Mouse (Mus musculus) T-cell, adult 2 months (primary cell): ENCODE results near the gene Ptafr.
"Not testable (repeated sequence)": the region's sequence is repeated elsewhere in the genome, so short reads cannot be mapped to it uniquely, and the experiment has no call there.

Experiments
- DNase-seq: peaks from one replicate; pipeline ENCODE4 v3.0.0; 2022; ENCODE audit warnings: low spot score

The Ptafr gene

DNA sequence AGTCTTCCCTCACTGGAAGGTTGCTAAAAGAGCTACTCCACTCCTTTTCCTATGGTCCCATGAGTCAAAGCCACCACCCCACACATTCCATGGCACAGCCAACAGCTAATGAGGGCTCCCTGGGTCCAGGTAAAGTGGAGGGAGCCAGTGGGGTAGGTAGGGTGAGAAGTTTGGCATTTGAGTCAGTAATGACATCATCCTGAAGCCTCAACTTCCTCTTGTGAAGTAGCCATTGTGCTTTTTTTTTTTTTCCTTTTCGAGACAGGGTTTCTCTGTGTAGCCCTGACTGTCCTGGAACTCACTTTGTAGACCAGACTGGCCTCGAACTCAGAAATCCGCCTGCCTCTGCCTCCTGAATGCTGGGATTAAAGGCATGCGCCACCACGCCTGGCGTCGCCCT is 8.3 kb upstream of the Ptafr start:
- DNase-seq: not testable (repeated sequence)

DNA sequence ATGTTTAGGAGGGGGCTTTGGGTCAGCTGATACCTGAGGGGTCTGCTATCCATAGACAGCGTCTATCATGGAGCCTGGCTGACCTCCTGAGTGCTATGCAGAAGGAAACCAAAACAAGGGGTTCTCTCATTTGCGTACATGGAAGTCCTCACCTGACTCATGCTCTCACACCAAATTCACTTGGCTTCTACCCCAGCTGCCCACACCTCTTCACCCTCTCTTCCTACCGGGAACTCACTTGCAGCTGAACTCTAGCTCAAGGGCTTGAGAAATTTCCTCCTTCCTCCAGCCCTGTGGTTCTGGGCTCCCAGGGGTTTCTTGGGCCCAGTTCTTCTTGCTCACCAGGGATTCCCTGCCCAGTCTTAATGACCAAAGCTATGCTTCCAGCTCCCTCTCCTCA is 606 bp upstream of the Ptafr start:
- DNase-seq: no peak

DNA sequence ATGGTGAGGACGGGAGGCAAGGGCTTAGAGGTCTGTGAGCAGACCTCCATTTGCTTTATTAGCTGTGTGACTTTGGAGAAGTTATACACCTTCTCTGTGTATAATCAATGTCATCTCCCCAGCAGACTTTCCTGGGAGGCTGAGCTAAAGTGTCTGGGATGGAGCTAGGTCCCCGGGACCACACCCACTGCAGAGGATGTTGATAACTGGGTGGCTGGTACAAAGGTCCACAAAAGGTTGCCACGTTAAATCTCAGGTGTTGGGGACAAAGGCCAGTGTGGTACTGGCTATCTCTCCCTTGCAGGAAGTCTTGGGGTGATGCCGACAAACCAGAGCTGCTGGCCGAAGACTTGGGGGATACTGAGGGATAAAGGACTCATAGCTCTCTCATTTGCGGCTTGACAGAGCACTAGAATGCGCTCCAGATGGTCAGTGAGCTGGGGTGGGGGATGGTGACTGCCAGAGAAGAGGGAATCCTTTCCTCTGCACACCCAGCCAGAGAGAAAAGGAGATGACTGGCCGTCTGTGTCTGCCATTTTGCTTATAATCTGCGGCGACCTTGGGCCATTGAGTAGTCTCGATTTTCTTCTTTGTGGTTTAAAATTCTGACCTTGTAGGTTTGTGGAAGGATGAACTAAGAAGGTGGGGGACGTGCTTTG is 1.4 kb downstream of the Ptafr start:
- no peak for DNase-seq

DNA sequence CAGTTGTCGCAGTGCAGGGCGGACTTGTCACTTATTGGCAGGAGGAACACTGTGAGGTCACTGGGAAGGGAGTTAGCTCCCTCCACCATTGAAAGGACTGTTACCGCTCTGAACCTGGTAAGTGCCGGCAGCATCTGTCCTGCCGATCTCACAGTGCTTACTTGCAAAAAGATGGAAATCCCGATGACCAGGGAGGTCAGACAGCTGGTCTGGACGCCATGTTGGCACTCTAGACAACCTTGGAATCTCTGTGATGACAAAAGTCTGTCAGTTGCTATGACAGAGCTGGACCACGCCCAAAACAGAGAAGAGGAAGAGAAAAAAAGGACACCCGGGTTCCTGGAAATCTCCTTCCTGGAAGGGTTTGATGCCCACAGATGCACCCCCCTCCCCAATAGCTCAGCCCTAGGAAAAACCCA is 3.5 kb downstream of the Ptafr start:
- DNase-seq: no peak

DNA sequence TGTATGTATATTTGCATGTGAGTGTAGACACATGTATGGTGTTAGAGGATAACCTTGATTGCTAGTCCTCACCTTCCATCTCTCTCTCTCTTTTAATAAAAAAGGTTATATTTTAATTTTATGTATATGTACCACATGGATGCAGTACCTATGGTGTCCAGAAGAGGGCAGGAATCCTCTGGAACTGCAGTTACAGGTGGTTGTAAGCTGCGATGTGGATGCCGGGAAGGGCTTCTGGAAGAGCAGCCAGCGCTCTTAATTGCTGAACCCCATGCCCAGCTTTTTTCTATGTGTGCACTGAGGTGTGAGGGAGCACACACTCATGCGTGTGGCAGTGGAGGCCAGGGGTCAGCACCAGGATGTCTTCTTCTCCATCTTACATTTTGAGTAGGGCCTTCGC is 5.2 kb downstream of the Ptafr start:
- DNase-seq: no peak

DNA sequence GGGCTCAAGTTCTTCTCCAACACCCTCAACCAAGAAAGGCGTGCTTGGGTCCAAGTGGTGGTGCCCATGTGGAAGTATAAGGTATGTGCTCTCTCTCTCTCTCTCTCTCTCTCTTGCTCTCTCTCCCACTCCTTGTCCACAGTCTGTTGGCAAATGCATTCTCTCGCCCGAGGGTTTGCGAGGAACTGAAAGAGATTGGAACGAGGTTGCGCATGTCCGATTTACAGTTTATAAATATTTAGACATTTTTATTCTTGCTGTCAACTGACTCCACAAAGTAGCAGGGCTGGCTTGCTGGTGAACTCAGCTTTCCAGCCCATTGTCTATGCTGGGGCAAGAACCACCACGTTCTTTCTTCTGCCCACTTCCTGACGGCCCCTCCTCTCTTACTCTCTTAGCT is 7.3 kb downstream of the Ptafr start:
- DNase-seq: no peak

DNA sequence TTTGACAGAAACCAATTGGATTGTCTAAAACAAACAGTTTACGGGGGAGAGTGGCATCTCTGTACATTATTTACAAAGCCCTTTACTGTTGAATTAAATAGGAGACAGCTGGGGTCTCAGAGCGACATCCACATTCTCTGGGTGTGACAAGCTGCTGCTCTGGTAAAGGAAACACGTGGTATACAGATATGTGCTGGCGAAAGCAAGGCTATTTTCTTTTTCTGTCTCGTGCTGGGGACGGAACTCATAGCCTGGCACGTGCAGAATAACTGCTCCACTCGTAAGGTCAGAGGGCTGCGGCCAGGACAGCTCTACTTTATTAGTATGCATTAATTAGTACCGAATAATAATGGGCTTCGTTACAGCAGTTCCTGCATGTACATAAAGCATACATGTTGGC is 9.5 kb downstream of the Ptafr start:
- DNase-seq: no peak

DNA sequence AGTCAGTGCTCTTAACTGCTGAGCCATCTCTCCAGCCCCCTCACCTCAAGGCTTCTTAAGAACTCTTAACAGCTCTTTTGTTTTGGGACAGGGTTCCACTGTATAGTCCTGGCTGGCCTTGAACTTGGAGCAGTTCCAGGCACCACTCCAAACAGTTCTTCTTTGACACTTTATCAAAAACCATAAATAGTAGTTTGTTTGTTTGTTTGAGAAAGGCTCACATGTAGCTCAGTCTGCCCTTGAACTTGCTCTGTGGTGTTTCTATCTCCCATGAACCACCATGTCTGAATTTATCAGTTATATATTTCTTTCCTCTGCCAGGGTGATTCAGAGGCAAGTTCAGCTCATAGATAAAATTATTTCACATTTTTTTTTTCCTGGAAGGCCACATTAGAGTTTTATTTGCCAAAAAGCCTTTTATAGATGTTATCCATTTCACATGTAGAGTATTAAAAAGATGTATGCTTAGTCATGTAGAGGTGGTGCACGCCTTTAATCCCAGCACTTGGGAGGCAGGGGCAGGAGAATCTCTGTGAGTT is 11.0 kb downstream of the Ptafr start:
- DNase-seq: no peak

DNA sequence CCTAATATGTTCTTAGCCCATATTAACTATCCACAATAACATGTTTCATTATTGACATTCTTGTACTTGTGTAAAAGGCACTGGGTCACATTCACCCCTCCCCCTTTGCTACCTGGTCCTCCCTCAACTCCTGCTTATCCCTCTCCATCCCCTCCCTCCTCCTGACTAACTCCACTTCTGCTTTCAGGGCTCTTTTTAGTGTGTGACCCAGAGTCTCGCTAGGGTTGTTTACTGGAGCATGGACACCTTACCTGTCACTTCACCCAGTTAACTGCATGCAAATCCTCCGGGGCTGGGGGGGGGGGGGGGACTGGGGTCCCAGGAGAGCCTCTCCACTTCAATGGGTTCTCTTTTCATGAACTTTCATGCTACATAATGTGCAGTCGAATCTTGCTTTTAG is 19.9 kb downstream of the Ptafr start:
- DNase-seq: no peak

DNA sequence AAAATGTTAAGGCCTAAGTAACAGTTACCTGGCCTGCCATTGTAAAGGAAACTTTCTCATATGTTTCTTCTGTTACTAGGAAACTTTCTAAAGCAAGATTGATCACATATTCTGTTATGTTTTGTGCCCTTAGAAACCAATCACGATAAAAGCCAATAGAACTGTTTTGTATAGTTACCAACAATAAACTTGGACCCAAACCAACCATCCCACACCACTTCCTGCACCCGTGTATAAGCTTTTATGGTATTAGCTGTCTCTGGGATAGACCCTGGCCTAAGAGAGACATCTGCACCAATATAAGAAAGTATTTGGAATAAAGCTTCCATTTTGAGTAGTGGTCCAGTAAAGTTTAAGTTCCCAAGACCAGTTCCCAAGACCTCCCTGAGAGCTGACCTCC is 21.1 kb downstream of the Ptafr start:
- DNase-seq: no peak

DNA sequence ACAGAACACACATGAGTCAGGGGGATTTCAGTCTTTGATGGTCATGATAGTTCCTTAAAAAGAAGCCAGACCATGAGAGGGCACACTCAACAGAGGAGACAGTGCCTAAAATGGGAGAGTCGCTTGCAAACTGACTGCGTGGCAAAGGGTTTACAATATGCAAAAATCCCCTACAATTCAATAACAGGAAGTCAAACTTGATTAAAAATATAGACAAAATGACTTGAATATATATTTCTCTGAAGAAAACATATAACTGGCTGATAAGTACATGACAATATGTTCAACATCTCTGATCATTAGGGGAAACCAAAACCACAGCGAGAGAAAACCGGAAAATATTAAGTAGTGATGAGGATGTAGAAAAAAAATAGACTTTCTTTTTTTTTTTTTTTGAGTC is 22.4 kb downstream of the Ptafr start:
- DNase-seq: no peak

DNA sequence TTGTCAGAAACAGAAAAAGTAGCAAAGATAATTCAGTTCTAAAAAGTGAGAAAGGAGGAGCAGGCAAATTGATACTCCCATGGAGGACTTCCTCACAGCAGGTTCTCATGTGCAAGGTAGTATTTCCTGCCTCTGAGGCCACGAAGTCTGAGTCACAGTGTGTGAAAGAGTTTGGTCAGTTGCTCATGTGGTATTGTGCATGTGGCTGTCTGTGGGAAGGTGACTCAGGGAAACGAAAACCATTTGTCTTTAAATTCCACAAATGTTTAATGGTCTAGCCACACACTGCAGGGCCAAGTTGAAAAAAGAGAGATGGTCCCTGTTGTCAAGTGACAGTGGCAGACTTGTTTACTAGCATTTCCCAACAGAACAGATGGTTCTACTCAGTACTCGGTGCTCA is 24.6 kb downstream of the Ptafr start:
- no peak for DNase-seq

DNA sequence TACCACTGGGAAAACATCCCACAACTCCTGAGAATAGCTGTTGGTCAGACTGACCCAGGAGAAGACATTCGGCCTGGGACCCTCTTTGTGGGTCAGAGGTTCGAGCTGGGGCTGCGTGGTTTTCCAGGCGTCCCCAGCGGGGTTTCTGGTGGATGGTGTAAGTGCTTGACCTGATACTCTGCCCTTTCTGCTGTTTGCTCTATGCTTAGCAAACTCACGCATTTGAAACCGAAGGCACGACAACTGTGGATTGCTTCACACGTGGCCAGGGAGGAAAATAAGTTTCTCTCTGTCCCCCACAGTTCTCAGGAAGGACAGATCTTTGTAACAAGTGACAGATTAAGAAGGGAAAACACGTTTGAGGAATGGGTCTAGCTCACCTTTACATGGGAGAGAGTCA is 26.8 kb downstream of the Ptafr start:
- DNase-seq: no peak

DNA sequence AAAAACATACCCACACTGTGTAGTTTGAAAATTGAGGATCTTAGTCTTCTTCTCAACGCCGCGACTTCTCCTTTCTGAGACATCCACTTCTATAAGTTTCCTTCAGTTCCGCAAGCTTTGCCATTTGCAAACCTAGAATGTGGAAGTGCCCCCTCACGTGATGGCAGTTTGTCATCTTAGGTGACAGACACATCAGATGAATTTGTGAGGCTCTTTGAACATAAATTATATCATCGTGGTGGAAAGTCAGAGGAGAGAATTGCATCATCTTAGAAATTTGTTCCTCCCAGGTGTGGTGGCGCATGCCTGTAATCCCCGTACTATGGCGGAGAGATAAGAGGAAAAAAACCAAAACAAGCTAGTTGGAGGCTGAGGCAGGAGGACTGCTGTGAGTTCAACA is 29.1 kb downstream of the Ptafr start:
- peak; percentile 4 for DNase-seq

DNA sequence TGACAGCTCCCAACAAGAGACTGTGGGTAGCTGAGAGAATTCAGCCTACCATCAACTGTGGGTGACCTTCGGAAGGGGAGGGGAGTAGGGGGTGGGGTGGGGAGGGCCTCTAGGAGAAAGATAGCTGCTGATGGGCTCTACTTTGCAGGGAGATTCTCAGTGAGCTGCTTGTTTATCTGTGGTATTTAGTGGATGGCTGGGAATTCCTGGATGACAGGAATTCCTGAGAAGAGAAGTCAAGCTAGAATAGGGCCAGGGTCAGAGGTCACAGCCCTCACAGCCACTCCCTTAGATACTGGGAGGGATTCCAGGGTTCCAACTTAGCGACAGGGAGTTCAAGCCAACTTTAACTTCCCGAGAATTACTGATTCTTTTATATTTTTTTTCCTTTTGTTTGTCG is 30.3 kb downstream of the Ptafr start:
- DNase-seq: no peak

DNA sequence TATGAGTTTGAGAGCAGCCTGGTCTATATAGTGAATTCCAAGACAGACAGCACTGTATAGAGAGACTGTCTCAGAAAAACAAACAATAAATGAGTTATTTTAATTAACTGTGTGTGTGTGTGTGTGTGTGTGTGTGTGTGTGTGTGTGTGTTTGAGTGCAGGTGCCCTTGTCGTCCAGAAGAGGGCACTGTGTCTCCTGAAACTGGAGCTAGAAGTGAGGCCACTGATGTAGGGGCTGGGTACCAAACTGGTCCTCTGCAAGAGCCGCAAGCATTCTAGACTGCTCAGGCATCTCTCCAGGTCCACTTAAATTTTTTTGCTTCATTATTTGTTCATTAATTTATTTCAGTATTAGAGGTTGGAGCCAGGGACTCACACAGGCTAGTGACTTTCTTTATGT is 35.0 kb downstream of the Ptafr start:
- DNase-seq: no peak

DNA sequence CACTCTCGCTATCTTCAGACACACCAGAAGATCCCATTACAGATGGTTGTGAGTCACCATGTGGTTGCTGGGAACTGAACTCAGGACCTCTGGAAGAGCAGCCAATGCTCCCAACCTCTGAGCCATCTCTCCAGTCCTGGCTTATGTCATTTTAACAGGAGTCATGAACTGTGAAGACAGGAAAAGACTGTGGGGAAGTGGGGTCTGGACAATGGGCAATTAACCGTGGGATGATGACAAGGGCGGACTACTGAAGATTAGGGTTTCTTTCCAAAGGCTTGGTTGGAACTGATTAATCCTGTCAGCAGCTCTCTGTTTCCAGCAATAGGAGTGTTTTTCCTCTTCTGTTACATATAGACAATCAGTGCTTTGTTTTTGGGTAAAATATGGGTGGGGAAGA is 35.9 kb downstream of the Ptafr start:
- no peak for DNase-seq

DNA sequence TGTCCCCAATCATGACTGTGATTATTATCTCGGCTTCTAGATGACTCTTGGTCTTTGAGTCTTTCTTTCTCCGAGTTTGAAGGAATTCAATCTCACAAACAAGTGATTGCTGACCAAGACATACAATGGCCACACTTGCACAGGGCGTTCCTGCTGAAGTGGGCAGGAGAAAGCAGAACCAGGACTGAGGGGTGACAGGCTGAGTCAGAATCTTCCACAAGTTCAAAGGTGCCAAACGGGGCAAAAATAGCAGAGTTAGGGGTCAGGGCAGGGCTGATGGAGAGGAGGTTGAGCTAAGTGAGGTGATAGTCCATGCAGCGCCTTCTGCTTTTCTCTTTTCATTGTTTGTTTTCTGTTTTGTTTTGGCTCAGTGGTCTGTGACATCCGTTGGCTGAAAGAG is 36.6 kb downstream of the Ptafr start:
- no peak for DNase-seq

DNA sequence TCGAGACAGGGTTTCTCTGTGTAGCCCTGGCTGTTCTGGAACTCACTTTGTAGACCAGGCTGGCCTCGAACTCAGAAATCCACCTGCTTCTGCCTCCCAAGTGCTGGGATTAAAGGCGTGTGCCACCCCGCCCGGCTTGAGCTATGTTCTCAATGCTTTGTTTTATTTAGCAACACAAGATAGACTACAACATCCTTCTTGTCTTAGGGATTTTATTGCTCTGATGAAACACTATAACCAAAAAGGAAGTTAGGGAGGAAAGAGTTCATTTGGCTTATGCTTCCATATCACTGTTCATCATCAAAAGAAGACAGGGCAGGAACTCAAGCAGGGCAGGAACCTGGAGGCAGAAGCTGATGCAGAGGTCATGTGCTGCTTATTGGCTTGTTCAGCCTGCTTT is 37.4 kb downstream of the Ptafr start:
- DNase-seq: not testable (repeated sequence)

DNA sequence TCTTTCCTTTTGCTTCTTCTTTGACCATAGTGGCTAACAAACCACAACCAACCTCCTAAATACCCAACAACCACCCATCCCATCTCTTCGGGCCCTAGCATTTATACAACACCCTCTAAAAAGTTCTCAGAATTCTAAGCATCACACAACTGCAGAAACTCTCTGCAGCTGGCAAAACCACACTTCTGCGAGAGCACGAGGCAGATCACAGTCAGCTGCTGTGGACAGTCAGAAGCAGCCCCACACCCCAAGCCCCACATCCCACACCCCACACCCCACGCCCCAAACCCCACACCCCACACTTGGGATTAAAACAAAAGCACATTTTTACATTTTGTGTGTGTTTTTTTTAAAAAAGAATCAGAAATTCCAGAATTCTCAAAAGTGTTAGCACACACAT is 39.6 kb downstream of the Ptafr start:
- DNase-seq: no peak

DNA sequence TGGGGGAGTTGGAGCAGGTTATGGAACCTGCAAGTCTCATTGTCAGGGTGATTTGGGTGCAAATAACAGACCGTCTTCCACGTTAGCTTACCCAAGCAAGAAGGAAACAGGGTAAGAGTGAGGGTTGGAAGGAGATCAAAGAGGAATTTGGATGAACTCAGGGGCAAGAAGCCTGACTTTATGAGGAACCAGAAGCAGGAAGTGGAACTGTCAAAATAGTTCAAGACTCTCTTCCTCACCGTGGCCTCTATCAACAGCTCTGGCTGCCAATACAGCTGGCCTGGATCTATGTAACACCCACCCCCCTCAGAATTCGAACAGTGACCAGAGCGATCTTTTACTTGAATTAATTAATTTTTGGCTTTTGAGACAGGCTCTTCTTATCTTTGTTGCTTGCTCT is 41.9 kb downstream of the Ptafr start:
- no peak for DNase-seq

DNA sequence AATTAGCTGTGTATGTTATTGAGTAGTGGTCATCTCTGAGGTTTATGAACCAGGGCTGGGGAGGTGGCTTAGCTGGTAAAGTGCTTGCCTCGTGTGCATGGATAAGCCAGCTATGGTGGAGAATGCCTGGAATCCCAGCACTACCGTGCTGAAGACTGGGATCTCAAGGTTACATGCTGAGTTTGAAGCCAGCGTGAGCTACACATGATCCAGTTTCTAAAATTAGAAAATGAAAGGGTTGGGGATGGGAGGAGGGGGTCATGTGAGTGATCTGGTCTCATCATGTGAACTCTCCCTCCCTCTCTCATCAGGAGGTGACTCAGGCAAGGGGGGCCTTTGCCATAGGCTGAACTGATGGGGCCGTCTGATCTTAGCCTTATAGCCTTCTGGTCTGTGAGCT is 44.3 kb downstream of the Ptafr start:
- DNase-seq: no peak

DNA sequence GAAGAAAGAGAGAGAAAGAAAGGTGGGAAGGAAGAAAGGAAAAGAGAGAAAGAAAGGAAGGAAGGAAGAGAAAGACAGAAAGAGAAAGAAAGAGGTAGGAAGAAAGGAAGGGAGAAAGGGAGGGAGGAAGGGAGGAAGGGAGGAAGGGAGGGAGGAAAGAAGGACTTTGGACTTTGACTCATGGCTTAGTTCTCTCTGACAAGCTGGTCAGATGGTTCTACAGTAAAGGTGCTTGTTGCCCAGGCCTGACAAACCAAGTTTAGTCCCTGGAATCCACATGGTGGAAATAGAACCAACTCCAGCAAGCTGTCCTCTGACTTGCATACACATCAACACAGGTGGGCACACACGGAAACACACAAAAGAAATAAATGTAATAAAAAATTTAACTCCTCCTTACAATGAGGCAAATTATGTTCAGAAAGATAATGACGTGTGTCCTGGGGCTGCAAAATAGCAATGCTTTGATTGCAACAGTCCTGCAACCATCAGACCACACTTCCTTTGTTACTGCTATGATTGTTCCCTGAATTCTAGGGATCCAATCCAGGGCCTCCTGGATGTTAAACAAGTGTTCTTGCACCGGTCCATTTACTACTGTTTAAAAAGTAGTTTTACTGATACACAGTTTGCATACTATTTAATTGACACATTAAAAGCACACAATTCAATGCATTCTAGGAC is 46.6 kb downstream of the Ptafr start:
- DNase-seq: no peak

DNA sequence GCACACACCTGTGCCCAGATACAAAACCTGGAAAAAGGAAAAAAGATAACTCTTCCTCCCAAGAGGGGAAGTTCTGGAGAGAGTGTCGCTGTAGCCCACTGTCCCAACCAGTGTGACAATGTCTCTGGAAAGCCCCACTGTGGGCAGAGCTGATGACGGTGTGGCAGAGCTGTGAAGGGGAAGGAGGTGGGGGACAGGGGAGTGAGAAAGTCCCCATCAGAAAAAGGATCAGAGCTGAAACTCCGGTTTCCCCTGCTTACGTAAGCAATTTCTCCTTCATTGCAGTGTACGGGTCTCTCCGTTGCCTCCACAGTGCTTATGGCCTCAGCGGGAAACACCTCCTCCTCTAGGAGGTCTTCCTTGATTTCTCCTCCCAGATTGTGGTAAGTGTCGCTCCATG is 47.5 kb downstream of the Ptafr start:
- peak; percentile 7 for DNase-seq
